Mouse (Mus musculus): ENCODE measurements around the gene Evi5. TPM values are rescaled to one million over a fixed set of nuclear protein-coding genes. Genes with fewer than 3 reads are reported as not detected.
A peak's percentile ranks its signal among the peaks of the same experiment; 100 is the strongest.

Gene Evi5
- total RNA-seq (2014; rRNA removed) (56.0 and 57.7 TPM in 2 replicates), polyA plus RNA-seq (2015; fragmentation: Nextera tagmentation; extraction: Ambion mirVana) (60.1 and 66.3 TPM in 2 replicates)

GRCm38 (mm10) chr5:107874561-107875260 lies at the start of gene Evi5:
TSS of gene Evi5 (minus strand) at chr5:107875107.
- no peak for TF ChIP-seq CTCF (IDR thresholded peaks at IDR 0.05; ENCODE audit: low read depth)
- no peak within 1 kb of the TSS for H3K4me3 ChIP-seq (ENCODE audit: low read length)
- H3K9ac ChIP-seq (replicated peaks; ENCODE audit: low read length) = no peak within 1 kb of the TSS
- no peak within 1 kb of the TSS for H3K4me2 ChIP-seq (ENCODE audit: low read depth, low read length)
- H3K9me3 ChIP-seq (ENCODE audit: low read length) = no peaks in the 10 kb centered on the region
- WGBS = 46% methylated on average over 4 of the region's 4 CpGs
- DNase-seq (ENCODE audit: low spot score) = no peak
- H3K27me3 ChIP-seq (ENCODE audit: insufficient read depth, low read length) = no peaks in the 10 kb centered on the region
- no peaks in the 10 kb centered on the region for H3K36me3 ChIP-seq (ENCODE audit: insufficient read depth, low read length)
- no peak for ATAC-seq
- H3K27ac ChIP-seq = no peak within 1 kb of the TSS
- H3K4me1 ChIP-seq (ENCODE audit: insufficient read depth, low read length) = no peaks in the 10 kb centered on the region

DNA sequence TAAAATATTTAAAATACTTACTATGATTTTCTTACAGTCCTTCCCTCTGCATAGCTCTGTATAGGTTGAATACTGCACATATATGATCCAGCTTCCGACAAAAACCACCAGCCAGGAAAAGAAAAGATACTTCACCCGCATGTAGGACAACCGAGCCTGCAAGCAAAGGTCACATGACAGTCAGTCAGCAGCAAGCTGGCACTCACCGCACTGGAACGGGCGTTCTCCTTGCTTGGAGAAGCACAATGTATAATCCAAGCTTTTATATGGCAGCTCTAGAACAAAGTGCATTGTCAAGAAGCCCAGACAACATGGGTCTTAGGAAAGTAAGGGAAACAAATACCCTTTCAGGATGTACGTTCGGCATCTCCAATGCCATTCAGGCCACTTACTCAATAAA lies 49.7 kb upstream of the Evi5 start:
- TF ChIP-seq CTCF (IDR thresholded peaks at IDR 0.05; ENCODE audit: low read depth) = no peak
- no peak for ATAC-seq
- H3K36me3 ChIP-seq (ENCODE audit: insufficient read depth, low read length) = no peaks in the 10 kb centered on the region
- no peak overlapping the region for H3K9ac ChIP-seq (replicated peaks; ENCODE audit: low read length)
- no peak overlapping the region for H3K4me3 ChIP-seq (ENCODE audit: low read length)
- no peaks in the 10 kb centered on the region for H3K27me3 ChIP-seq (ENCODE audit: insufficient read depth, low read length)
- no peak overlapping the region for H3K27ac ChIP-seq
- H3K4me1 ChIP-seq (ENCODE audit: insufficient read depth, low read length) = no peaks in the 10 kb centered on the region
- H3K9me3 ChIP-seq (ENCODE audit: low read length) = no peaks in the 10 kb centered on the region
- no peak overlapping the region for H3K4me2 ChIP-seq (ENCODE audit: low read depth, low read length)
- 67% methylated on average over 8 of the region's 8 CpGs for WGBS
- no peak for DNase-seq (ENCODE audit: low spot score)

- ATAC-seq (no peak), DNase-seq (ENCODE audit: low spot score) (no peak)
- Histone ChIP-seq H3K27ac (no peak overlapping the region), H3K4me2 (ENCODE audit: low read depth, low read length) (no peak overlapping the region), H3K27me3 (ENCODE audit: insufficient read depth, low read length) (no peaks in the 10 kb centered on the region), H3K9ac (replicated peaks; ENCODE audit: low read length) (no peak overlapping the region), H3K4me3 (ENCODE audit: low read length) (no peak overlapping the region), H3K9me3 (ENCODE audit: low read length) (no peaks in the 10 kb centered on the region), H3K4me1 (ENCODE audit: insufficient read depth, low read length) (no peaks in the 10 kb centered on the region), H3K36me3 (ENCODE audit: insufficient read depth, low read length) (no peaks in the 10 kb centered on the region)
- 82% methylated on average over 1 of the region's 1 CpGs for WGBS
- no peak for TF ChIP-seq CTCF (IDR thresholded peaks at IDR 0.05; ENCODE audit: low read depth)
These were observed 47.9 kb upstream of the Evi5 start for GRCm38 (mm10) chr5:107922836-107923235.

DNA sequence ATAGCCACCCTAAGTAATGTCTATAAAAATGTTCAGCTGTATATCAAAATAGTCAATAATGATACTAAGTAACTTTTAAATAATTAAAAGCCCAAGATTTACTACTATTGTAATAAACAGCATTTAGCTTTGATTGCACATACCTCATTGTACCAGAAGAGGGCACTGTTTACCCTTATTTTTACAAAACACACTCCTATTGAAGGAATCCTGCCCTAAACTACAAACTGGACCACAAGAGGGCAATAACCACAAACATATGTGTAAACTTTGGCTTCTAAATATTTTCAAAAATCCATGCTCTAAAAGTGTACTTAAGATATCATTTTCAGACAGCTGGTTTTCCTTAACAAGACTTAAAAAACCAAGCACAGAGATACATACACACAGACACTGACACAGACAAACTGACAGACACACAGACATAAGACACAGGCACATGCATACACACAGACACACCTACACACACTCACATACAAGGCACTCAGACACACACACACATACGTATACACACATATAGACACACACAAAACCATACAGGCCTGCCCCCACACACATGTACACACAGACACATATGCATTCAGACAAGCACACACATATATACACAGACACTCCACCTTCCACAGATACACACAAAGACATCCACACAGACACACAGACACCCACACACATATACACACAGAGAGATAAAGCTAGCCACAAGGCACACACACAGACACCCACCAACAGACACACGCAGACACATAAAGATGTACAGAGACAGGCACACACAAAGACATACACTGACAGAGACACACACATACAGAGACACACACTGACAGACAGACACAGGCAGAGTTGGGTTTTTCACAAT lies 46.7 kb upstream of the Evi5 start:
- 84% methylated on average over 2 of the region's 2 CpGs for WGBS
- ATAC-seq (peak; percentile 58), DNase-seq (ENCODE audit: low spot score) (peak; percentile 88)
- peak; percentile 93 for TF ChIP-seq CTCF (IDR thresholded peaks at IDR 0.05; ENCODE audit: low read depth)
- H3K4me3 ChIP-seq (ENCODE audit: low read length) = no peak overlapping the region
- H3K4me2 ChIP-seq (ENCODE audit: low read depth, low read length) = no peak overlapping the region
- no peak overlapping the region for H3K27ac ChIP-seq
- H3K36me3 ChIP-seq (ENCODE audit: insufficient read depth, low read length) = no peaks in the 10 kb centered on the region
- no peak overlapping the region for H3K9ac ChIP-seq (replicated peaks; ENCODE audit: low read length)
- H3K9me3 ChIP-seq (ENCODE audit: low read length) = no peaks in the 10 kb centered on the region
- no peaks in the 10 kb centered on the region for H3K27me3 ChIP-seq (ENCODE audit: insufficient read depth, low read length)
- no peaks in the 10 kb centered on the region for H3K4me1 ChIP-seq (ENCODE audit: insufficient read depth, low read length)

GRCm38 (mm10) chr5:107915280-107915679 lies 40.4 kb upstream of the Evi5 start:
- Histone ChIP-seq H3K36me3 (ENCODE audit: insufficient read depth, low read length) (no peaks in the 10 kb centered on the region; the same call in 1 of the 2 replicates), H3K4me3 (ENCODE audit: low read length) (no peak overlapping the region), H3K4me1 (ENCODE audit: insufficient read depth, low read length) (no peaks in the 10 kb centered on the region), H3K27ac (no peak overlapping the region), H3K27me3 (ENCODE audit: insufficient read depth, low read length) (no peaks in the 10 kb centered on the region), H3K9ac (replicated peaks; ENCODE audit: low read length) (no peak overlapping the region), H3K9me3 (ENCODE audit: low read length) (no peaks in the 10 kb centered on the region), H3K4me2 (ENCODE audit: low read depth, low read length) (no peak overlapping the region)
- 38% methylated on average over 4 of the region's 4 CpGs for WGBS
- no peak for ATAC-seq
- no peak for TF ChIP-seq CTCF (IDR thresholded peaks at IDR 0.05; ENCODE audit: low read depth)
- no peak for DNase-seq (ENCODE audit: low spot score)

DNA sequence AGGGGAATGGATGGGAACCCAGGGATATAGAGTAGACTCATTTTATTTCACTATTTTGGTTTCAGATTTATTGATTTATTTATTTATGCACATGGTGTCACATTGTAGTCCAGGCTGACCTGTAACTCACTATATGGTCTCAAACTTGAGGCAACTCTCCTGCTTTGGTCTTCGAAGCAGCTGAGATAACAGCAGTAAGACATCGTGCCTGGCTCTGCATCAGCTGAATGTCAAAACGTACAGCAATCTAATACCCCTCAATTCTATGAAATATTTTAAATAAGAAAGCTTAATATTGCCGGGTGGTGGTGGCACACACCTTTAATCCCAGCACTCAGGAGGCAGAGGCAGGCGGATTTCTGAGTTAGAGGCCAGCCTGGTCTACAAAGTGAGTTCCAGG lies 36.1 kb upstream of the Evi5 start:
- H3K36me3 ChIP-seq (ENCODE audit: insufficient read depth, low read length) = peaks cover 40% of the 10 kb centered on the region
- no peaks in the 10 kb centered on the region for H3K27me3 ChIP-seq (ENCODE audit: insufficient read depth, low read length)
- no peak overlapping the region for H3K9ac ChIP-seq (replicated peaks; ENCODE audit: low read length)
- H3K9me3 ChIP-seq (ENCODE audit: low read length) = no peaks in the 10 kb centered on the region
- 93% methylated on average over 5 of the region's 5 CpGs for WGBS
- no peak overlapping the region for H3K27ac ChIP-seq
- ATAC-seq (no peak), DNase-seq (ENCODE audit: low spot score) (no peak)
- H3K4me3 ChIP-seq (ENCODE audit: low read length) = no peak overlapping the region
- TF ChIP-seq CTCF (IDR thresholded peaks at IDR 0.05; ENCODE audit: low read depth) = no peak
- no peaks in the 10 kb centered on the region for H3K4me1 ChIP-seq (ENCODE audit: insufficient read depth, low read length)
- no peak overlapping the region for H3K4me2 ChIP-seq (ENCODE audit: low read depth, low read length)

Data from hindbrain, postnatal 0 days (tissue).